Mouse (Mus musculus) regulatory T cell (primary cell): ENCODE measurements around the gene U2af2.

Source experiments
- in situ Hi-C: fragments of 300-600 bp; cut with MboI, MseI; formaldehyde crosslinking; loops from one replicate; pipeline ENCODE4 v1.15.1; 2025; ENCODE audit warnings: high pct_unique_total_duplicates

U2af2 gene

GRCm38 (mm10) chr7:5099796-5100195 is 37.9 kb downstream of the U2af2 start:
- in situ Hi-C loops, result no loop called here

GRCm38 (mm10) chr7:5101066-5101663 is 39.2 kb downstream of the U2af2 start:
- in situ Hi-C loops, result no loop called here

- in situ Hi-C loops, result no loop called here
Measured at GRCm38 (mm10) chr7:5102564-5102963, 40.6 kb downstream of the U2af2 start.

- in situ Hi-C loops, result no loop called here
Measured at GRCm38 (mm10) chr7:5108272-5108671, 46.3 kb downstream of the U2af2 start.

- in situ Hi-C loops, result no loop called here
Measured at GRCm38 (mm10) chr7:5109301-5109700, 47.4 kb downstream of the U2af2 start.

GRCm38 (mm10) chr7:5112701-5113100 is 50.8 kb downstream of the U2af2 start:
- in situ Hi-C loops, result no loop called here

- in situ Hi-C loops, result no loop called here
Measured at GRCm38 (mm10) chr7:5116850-5117249, 54.9 kb downstream of the U2af2 start, which contains the start of gene Rfpl4. Gene Rfpl4, minus strand, starts transcription at chr7:5116950.

GRCm38 (mm10) chr7:5125078-5125477 is 63.1 kb downstream of the U2af2 start:
- in situ Hi-C loops, result no loop called here

GRCm38 (mm10) chr7:5125549-5126406 is 63.8 kb downstream of the U2af2 start, which contains the start of gene Rasl2-9:
Gene Rasl2-9, minus strand, starts transcription at chr7:5125950.
- in situ Hi-C loops, result no loop called here
